Mouse (Mus musculus) stomach, embryonic 14.5 days (tissue): Measurements from ENCODE around the gene Ttc30a2. TPM values are rescaled to one million over a fixed set of nuclear protein-coding genes. Genes with fewer than 3 reads are reported as not detected.
"Not testable (repeated sequence)": the region's sequence is repeated elsewhere in the genome, so short reads cannot be mapped to it uniquely, and the experiment has no call there.

Experiments
- ATAC-seq: fragments of 200-750 bp; cut with Nextera tagmentation; 2 replicates; pipeline ENCODE4 v1.8.0; 2017; ENCODE audit warnings: low read depth, moderate TSS enrichment; ENCODE audit not compliant: insufficient number of reproducible peaks, insufficient read depth, low FRiP score
- H3K27ac ChIP-seq: fragments of 300-500 bp; sonication (generic); 2 replicates; pipeline ENCODE4 v1.5.1; 2014; ENCODE audit warnings: mild to moderate bottlenecking, low read length, moderate library complexity, mixed read lengths
- H3K27me3 ChIP-seq: fragments of 300-500 bp; sonication (generic); 2 replicates; pipeline ENCODE4 v1.6.1; 2014; ENCODE audit warnings: low read length, control low read depth, mixed read lengths; ENCODE audit not compliant: control insufficient read depth, insufficient read depth
- H3K36me3 ChIP-seq: fragments of 300-500 bp; sonication (generic); 2 replicates; pipeline ENCODE4 v1.6.1; 2014; ENCODE audit warnings: mild to moderate bottlenecking, control low read depth, low read length, moderate library complexity, mixed read lengths; ENCODE audit not compliant: control insufficient read depth, insufficient read depth
- H3K4me1 ChIP-seq: fragments of 300-500 bp; sonication (generic); 2 replicates; pipeline ENCODE4 v1.6.1; 2014; ENCODE audit warnings: low read length, control low read depth, mixed read lengths; ENCODE audit not compliant: control insufficient read depth, insufficient read depth
- H3K4me2 ChIP-seq: fragments of 300-500 bp; sonication (generic); replicated peaks from 2 replicates; pipeline ENCODE4 v1.6.1; 2014; ENCODE audit warnings: low read depth, low read length, control low read depth
- H3K4me3 ChIP-seq: fragments of 300-500 bp; sonication (generic); 2 replicates; pipeline ENCODE4 v1.5.1; 2014; ENCODE audit warnings: low read depth, low read length, control low read depth
- H3K9ac ChIP-seq: fragments of 300-500 bp; sonication (generic); replicated peaks from 2 replicates; pipeline ENCODE4 v1.6.1; 2014; ENCODE audit warnings: low read depth, mild to moderate bottlenecking, control low read depth, low read length, moderate library complexity, mixed read lengths
- H3K9me3 ChIP-seq: fragments of 300-500 bp; sonication (generic); 2 replicates; pipeline ENCODE4 v1.6.1; 2016; ENCODE audit warnings: low read depth, low read length, control low read depth; ENCODE audit not compliant: control insufficient read depth
- WGBS: fragments of 180-500 bp; shearing (Covaris S2); extraction: QIAGEN DNeasy Blood & Tissue Kit; methylation state at CpG from one replicate; pipeline ENCODE4 v1.1.7; 2014; 5-methylcytosine and 5-hydroxymethylcytosine counted together
- polyA plus RNA-seq: library from polyadenylated mRNA; unstranded; fragments of >200 nt; fragmentation: Nextera tagmentation; extraction: Ambion mirVana; gene quantifications from 2 replicates; pipeline ENCODE4 v1.2.1, GENCODE M21; 2014

The Ttc30a2 gene
- polyA plus RNA-seq, result 0.42 and 0.63 TPM in 2 replicates

DNA sequence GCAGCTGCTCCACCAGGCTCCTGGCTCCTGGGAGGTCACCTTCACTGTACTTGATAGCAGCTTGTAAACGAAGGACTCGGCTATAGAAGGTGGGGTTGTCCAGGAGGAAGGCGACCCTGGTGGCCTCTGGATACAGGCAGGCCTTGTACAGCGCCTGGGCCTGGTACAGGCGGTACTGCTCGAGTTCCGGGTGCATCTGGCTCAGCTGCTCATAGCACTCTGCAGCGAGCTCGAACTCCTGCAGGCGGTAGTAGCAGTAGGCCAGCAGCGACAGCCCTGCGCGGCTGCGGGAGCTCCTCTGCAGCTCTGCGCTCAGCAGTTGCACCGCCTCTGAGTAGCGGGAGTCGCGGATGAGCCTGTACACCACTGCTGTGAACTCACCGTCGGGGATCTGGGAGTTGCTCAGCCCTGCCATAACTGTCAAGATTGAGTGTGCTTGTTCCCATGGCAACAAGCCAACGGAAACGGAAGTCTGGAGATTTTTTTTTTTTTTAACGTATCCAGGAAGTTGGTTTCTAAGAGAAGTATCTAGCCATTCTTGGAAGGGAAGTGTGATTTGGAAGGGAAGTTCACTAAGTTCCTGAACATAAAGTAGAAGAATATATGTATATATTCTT lies at the start of gene Ttc30a2:
Gene Ttc30a2 (minus strand): TSS at position 419 of the 617 bp plus-strand sequence.
- H3K4me2 ChIP-seq, H3K4me1 ChIP-seq, H3K36me3 ChIP-seq, H3K27ac ChIP-seq, H3K4me3 ChIP-seq, H3K27me3 ChIP-seq, H3K9me3 ChIP-seq, H3K9ac ChIP-seq, ATAC-seq: not testable (repeated sequence)
- WGBS, result 25% methylated on average over 19 of the region's 24 CpGs

DNA sequence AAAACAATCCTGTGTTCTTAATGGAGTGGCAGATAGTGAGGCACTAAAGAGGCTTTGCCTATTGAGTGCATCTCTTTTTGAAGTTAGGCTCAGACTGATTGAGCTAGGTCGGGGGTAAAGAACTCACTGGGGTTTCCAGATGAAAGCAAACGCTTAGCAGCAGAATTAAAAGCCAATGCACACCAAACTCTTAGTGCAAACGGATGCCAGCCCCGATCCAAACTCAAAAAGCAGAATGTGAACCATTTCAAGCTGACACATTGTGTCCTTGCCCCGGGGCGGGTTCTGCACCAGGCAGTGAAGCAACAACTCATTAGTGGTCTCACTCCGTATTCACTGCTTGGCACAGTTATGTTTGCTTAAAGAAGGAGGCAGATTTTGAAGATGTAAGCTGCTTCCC lies 38.9 kb upstream of the Ttc30a2 start:
- Histone ChIP-seq H3K4me3 (no peak overlapping the region), H3K27ac (no peak overlapping the region), H3K4me2 (no peak overlapping the region), H3K27me3 (no peaks in the 10 kb centered on the region), H3K9me3 (no peaks in the 10 kb centered on the region), H3K36me3 (no peaks in the 10 kb centered on the region), H3K9ac (no peak overlapping the region), H3K4me1 (no peaks in the 10 kb centered on the region)
- 21% methylated on average over 7 of the region's 7 CpGs for WGBS
- ATAC-seq, result no peak

DNA sequence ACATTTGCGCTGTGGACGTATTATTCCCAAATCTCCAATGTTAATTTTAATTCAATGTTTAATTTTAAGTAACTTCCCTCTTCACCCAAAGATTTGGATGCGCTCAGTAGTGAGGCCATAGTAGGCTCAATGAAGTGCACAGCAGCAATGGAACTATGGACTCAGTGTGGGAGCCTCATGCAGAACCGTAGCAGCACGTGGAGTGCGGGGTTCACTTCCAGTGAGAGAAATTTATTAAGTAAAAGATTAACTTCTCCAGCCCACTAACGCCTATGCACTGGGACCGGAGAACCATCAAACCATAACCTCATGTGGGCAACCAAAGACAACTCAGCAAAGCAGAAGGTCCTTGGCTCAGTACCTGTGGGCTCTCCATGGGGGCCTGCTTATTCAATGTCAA lies 38.2 kb upstream of the Ttc30a2 start:
- H3K36me3 ChIP-seq, result no peaks in the 10 kb centered on the region
- H3K27ac ChIP-seq, result no peak overlapping the region
- WGBS, result 84% methylated on average over 8 of the region's 8 CpGs
- no peak overlapping the region for H3K4me3 ChIP-seq
- H3K9ac ChIP-seq, result no peak overlapping the region
- no peaks in the 10 kb centered on the region for H3K4me1 ChIP-seq
- no peaks in the 10 kb centered on the region for H3K9me3 ChIP-seq
- no peaks in the 10 kb centered on the region for H3K27me3 ChIP-seq
- ATAC-seq, result no peak
- no peak overlapping the region for H3K4me2 ChIP-seq

DNA sequence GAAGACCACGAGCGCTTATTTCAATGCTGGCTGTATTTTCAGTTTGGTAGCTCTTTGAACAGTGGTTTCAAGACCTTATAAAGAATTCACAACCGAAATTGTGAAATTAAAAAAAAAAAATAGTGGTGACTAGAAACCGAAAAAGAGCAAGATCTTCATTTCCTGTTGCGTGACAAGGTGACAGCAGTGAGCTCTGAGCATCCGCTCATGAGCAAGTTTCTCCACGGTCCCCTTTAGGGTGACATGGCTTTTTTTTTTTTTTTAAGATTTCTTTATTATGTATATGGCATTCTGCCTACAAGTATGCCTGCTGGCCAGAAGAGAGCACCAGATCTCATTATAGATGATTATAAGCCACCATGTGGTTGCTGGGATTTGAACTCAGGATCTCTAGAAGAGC lies 37.5 kb upstream of the Ttc30a2 start:
- no peak overlapping the region for H3K4me2 ChIP-seq
- no peak overlapping the region for H3K9ac ChIP-seq
- no peaks in the 10 kb centered on the region for H3K9me3 ChIP-seq
- 95% methylated on average over 7 of the region's 7 CpGs for WGBS
- no peaks in the 10 kb centered on the region for H3K36me3 ChIP-seq
- H3K27ac ChIP-seq, result no peak overlapping the region
- H3K4me3 ChIP-seq, result no peak overlapping the region
- no peaks in the 10 kb centered on the region for H3K4me1 ChIP-seq
- no peaks in the 10 kb centered on the region for H3K27me3 ChIP-seq
- no peak for ATAC-seq

DNA sequence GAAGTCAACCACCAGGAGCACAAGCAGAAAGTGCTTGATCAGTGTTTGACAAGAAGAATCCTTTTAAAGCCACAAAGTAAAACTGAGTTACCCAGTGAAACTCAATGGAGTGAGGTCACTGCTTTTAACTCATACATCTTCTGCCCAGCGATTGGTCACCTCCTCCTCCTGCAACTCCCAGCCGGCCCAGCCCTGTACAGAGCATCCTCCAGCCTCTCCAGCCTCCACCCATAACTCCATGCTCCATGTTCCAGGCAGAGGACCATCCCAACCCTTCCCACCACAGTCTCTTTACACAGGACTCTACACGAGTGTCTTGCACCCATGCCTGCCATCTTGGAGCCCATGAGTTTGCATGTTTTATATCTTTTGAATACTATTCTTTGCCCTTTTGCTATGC lies 36.7 kb upstream of the Ttc30a2 start:
- no peak for ATAC-seq
- WGBS, result 76% methylated on average over 3 of the region's 3 CpGs
- Histone ChIP-seq H3K36me3 (no peaks in the 10 kb centered on the region), H3K27me3 (no peaks in the 10 kb centered on the region), H3K4me2 (no peak overlapping the region), H3K9me3 (no peaks in the 10 kb centered on the region), H3K4me1 (no peaks in the 10 kb centered on the region), H3K27ac (no peak overlapping the region), H3K9ac (no peak overlapping the region), H3K4me3 (no peak overlapping the region)

DNA sequence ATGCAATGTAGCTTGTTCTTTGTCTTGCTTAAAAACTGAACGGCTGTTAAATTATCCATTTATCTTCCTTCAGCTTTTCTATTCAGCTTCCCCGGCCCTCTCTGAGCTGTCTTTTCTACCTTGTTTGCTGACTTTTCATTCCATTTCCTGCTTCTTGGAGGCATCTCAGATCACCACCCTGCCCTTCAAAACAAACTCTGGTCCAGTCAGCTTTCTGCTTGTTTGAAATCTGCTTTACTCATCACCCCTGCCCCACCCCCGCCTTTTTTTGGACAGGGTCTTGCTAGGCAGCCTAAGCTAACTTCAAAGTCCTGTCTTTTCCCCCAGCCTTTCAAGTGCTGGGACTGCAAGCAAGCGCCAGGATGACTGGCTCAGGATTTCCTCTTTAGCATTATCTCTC lies 28.2 kb upstream of the Ttc30a2 start:
- Histone ChIP-seq H3K36me3 (no peaks in the 10 kb centered on the region), H3K4me1 (no peaks in the 10 kb centered on the region), H3K9me3 (no peaks in the 10 kb centered on the region), H3K27ac (no peak overlapping the region), H3K27me3 (no peaks in the 10 kb centered on the region), H3K4me3 (no peak overlapping the region), H3K9ac (no peak overlapping the region), H3K4me2 (no peak overlapping the region)
- 11% methylated on average over 4 of the region's 4 CpGs for WGBS
- ATAC-seq, result no peak

DNA sequence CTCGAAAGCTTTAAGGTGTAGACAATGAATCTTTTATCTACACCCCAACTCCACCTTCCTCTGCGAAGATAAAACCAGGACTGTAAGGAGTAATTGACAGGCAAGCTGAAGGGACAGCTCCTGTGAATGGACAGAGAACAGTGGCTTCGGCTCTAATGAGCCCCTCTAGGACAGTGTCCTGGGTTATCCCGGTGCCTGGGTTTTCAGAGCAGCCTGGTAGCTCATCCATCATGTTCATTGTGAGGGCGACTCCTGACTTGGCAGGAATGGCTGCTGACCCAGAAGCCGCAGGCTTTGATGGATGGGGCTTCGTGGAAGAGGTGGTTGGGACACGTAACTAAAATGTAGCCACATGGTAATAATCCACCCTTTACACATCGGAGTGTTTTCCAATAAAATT lies 24.9 kb upstream of the Ttc30a2 start:
- no peak for ATAC-seq
- WGBS, result 37% methylated on average over 9 of the region's 9 CpGs

DNA sequence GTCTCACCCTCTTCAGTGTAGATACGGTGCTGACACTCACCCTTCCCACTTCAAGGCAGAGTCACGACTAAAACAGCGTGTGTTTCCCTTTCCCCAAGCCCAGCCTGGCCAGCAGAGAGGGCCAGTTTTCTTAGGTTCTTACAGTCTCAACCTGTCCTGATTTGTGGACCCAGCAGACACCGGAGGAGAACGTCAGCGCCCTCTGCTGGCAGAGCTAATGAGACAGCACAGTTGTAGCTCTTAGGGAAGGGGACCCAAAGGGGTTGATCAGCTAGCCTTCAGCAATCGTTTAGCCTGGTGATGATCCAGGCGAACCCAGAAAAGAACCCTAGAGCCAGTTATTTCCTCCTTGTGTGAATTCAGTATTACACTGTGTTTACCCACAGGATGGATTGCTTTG lies 23.4 kb upstream of the Ttc30a2 start:
- ATAC-seq, result no peak

More for the DNA sequence above, 24.9 kb upstream of the Ttc30a2 start:
- H3K27me3 ChIP-seq, result no peaks in the 10 kb centered on the region
- H3K9ac ChIP-seq, result no peak overlapping the region
- 0 out of 2 replicates have a peak, but pooled peaks cover 9% of the 10 kb centered on the region for H3K4me1 ChIP-seq
- no peaks in the 10 kb centered on the region for H3K36me3 ChIP-seq
- H3K4me3 ChIP-seq, result no peak overlapping the region
- H3K9me3 ChIP-seq, result no peaks in the 10 kb centered on the region
- H3K27ac ChIP-seq, result no peak overlapping the region
- H3K4me2 ChIP-seq, result no peak overlapping the region

DNA sequence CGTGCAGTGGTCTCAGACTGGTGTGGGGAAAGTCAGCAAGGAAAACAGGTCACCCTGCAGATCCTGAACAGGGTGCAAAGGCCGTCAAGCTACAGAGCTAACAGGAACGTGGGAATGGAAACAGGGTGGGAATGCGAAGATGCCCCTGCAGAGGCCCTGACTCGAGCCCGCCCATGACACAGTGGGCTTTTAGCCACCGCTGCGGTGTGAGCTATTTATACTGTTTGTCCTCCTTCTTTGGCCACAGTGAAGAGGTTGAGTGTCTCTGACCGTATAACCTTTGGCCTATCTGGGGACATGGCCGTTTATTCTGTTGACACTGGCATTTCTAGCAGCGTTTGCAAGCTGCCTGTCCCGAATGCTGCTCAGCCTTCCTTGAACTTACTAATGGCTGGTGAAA lies 21.7 kb upstream of the Ttc30a2 start:
- Histone ChIP-seq H3K4me1 (0 out of 2 replicates have a peak, but pooled peaks cover 9% of the 10 kb centered on the region), H3K4me3 (no peak overlapping the region), H3K9ac (no peak overlapping the region), H3K9me3 (no peaks in the 10 kb centered on the region), H3K27ac (no peak overlapping the region), H3K27me3 (no peaks in the 10 kb centered on the region), H3K4me2 (no peak overlapping the region), H3K36me3 (no peaks in the 10 kb centered on the region)
- ATAC-seq, result no peak
- 34% methylated on average over 12 of the region's 12 CpGs for WGBS

More for the DNA sequence above, 23.4 kb upstream of the Ttc30a2 start:
- H3K27ac ChIP-seq, result no peak overlapping the region
- H3K9ac ChIP-seq, result no peak overlapping the region
- H3K9me3 ChIP-seq, result no peaks in the 10 kb centered on the region
- H3K4me3 ChIP-seq, result no peak overlapping the region
- H3K4me2 ChIP-seq, result no peak overlapping the region
- no peaks in the 10 kb centered on the region for H3K36me3 ChIP-seq
- no peaks in the 10 kb centered on the region for H3K27me3 ChIP-seq
- H3K4me1 ChIP-seq, result 0 out of 2 replicates have a peak, but pooled peaks cover 9% of the 10 kb centered on the region
- 39% methylated on average over 8 of the region's 8 CpGs for WGBS
